Mouse (Mus musculus) v-Abl transformed pro-B cells (cell line): ENCODE measurements around the gene Slc25a38.

Experiments used
- in situ Hi-C, 2 experiments: fragments of 400-800 bp; cut with MboI; formaldehyde crosslinking; loops; one replicate each; pipeline ENCODE4 v1.15.1; 2025; ENCODE audit not compliant: unreplicated experiment in 2 of 2

Gene Slc25a38

GRCm38 (mm10) chr9:120093701-120094100 lies 16.5 kb upstream of the Slc25a38 start:
- in situ Hi-C loops = loop anchor here (25.0 kb wide), 2 partner anchors 456 to 631 kb away; no protein-coding TSS in a partner anchor

DNA sequence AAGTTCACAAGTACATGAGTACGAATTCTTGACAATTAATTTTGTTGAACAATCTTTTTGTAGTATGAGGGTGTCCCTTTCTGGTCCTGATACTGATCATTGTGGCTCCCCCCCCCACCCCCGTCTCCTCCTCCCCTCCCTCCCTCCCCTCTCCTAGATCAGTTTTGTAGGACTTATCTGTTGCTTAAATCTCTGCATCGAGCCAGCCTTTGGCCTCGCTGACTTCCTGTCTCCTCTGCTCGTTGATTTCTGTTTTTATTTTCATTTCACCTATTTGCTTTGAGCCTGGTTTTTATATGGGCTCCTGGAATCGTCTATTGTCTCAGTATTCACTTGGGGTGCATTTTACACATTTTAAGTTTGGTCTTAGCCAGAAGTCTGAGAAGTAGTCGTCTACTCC lies 14.3 kb upstream of the Slc25a38 start:
- in situ Hi-C loops = loop anchor here (5.0 to 25.0 kb wide), 3 partner anchors 69 to 634 kb away; no protein-coding TSS in a partner anchor

DNA sequence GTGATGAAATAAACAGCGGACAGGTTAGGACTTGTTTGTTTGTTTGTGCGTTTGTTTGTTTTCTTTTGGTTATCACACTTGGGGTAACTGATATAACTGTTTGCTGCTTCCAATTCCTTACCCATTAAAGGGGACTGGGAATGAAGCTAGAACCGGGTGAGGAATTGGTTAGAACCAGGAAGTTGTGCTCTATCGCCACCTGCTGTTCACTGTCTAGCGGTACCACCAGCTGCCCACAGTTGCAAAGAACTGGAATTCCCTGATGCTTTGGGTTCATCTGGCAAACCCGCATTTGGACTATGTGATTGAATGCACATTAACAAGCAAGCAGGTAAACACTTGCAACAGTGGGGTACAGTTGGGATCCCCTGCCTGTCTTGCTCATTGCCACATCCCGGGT lies 11.5 kb upstream of the Slc25a38 start:
- in situ Hi-C loops = loop anchor here (5.0 to 25.0 kb wide), 3 partner anchors 71 to 636 kb away; no protein-coding TSS in a partner anchor

DNA sequence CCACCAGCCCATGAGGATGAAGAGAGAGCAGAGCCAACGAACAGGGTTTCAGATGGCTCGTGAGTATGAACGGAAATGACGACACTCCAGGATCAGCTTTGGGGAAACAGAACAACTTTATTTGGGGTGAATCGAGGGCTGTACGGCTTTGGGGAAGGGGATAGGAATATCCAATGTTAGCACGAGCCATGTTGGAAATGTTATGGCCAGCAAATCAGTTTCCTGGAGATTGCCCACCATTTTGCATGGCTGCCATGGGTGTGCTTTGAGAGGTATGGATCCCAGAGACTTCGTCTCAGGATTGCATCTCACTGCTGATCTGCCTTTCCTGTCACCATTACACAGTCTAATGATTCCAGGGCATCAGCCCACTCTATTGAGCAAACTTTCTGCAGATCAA lies 10.9 kb upstream of the Slc25a38 start:
- in situ Hi-C loops = loop anchor here (5.0 to 25.0 kb wide), 3 partner anchors 72 to 637 kb away; no protein-coding TSS in a partner anchor

DNA sequence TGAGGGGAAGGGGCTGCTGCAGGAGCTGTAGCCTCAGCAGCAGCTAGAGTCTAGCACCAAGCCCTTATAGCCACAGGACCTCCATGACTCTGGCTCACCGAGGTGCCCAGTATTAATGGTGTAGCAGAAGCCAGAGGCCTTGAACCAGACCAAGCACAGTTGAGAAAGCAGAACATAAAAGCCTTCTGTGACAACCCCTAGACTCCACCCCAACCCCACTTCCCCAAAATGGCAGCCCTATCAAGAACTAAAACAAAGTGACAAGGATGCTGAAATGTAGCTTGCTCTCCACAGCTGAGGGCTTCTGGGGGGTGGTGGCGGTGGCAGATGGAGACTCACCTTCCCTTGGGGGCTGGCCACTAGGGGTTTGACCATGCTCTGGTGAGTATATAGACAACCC lies 9.0 kb upstream of the Slc25a38 start:
- in situ Hi-C loops = no loop called here

GRCm38 (mm10) chr9:120108953-120109352 lies 1.2 kb upstream of the Slc25a38 start:
- in situ Hi-C loops = loop anchor here in 1 of 2 experiments (5.0 kb wide), 1 partner anchor 63 kb away; no protein-coding TSS in a partner anchor

- in situ Hi-C loops = no loop called here
Observed at GRCm38 (mm10) chr9:120111156-120111945, 1.2 kb downstream of the Slc25a38 start.

- in situ Hi-C loops = no loop called here
Observed at GRCm38 (mm10) chr9:120112472-120112871, 2.3 kb downstream of the Slc25a38 start.

DNA sequence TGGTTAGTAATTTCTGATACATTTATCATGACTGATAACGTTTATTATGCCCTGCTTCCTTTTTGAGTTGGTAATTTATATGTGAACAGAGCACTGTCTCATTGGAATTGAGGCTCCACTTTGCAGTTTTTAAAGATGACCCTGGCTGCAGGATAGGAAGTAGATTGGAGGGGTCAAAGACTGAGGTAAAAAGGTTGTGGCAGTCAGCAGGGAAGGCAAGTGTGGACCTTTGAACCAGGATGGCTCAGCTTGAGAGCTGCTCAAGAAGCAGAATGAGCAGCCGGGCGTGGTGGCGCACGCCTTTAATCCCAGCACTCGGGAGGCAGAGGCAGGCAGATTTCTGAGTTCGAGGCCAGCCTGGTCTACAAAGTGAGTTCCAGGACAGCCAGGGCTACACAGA lies 3.3 kb downstream of the Slc25a38 start:
- in situ Hi-C loops = no loop called here

- in situ Hi-C loops = no loop called here
Observed at GRCm38 (mm10) chr9:120114051-120114788, 4.0 kb downstream of the Slc25a38 start.

GRCm38 (mm10) chr9:120114789-120115151 lies 4.6 kb downstream of the Slc25a38 start:
- in situ Hi-C loops = no loop called here

DNA sequence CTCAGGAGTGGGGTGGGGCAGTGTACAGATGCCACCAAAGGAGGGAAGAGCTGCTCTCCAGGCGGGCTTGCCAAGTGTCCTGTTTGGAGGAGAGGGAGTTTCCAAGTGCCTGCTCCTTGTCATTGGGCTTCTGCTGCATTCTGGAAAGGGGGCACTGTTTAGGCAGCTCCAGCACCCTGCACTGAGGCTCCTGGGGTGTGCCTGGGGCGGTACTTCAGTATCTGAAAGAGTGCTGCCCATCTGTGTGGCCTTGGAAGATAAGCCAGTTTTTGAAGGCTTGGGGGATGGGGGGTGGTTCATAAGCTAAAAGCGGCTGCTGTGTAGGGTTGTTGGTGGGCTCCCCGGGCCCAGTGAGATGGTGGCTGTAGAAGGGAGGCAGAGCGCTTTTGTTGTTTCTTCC lies 5.4 kb downstream of the Slc25a38 start:
- in situ Hi-C loops = no loop called here

- in situ Hi-C loops = no loop called here
Observed at GRCm38 (mm10) chr9:120116184-120116624, 6.0 kb downstream of the Slc25a38 start.

DNA sequence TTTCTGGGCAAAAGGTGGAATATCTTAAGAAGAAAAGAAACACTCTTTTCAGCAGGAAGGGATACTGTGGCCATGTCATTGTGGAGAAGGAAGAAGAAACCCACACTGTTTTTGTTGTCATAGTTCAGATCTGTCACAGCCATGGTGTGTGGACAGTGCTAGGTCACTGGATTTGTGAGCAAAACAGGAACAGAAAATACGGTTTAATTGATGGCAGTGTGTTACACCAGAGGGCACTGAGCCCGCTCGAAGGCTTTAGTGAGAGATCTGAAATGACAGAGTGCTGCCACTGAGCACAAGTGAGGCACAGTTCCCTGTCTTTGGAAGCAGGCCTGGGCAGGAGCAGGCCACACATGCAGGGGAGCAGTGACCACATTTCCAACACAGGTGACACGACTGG lies 8.0 kb downstream of the Slc25a38 start:
- in situ Hi-C loops = no loop called here

GRCm38 (mm10) chr9:120120503-120120902 lies 10.3 kb downstream of the Slc25a38 start:
- in situ Hi-C loops = loop anchor here (10.0 kb wide), 2 partner anchors 454 to 464 kb away; partner anchors contain the start of gene Rpl14 (in 1 of the 2)

DNA sequence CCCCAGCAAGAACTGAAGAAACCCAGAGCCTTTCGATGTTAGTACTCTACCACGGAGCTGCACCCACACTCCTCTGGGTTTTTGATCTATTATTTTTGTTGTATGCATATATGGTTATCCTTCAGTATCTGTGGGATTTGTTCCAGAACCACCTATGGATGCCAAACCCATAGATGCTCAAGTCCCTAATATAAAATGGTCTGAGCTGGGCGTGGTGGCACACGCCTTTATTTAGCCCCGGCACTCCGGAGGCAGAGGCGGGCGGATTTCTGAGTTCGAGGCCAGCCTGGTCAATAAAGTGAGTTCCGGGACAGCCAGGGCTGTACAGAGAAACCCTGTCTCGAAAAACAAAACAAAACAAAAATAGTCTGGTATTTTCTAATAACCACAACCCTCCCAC lies 16.7 kb downstream of the Slc25a38 start:
- in situ Hi-C loops = loop anchor here (10.0 to 25.0 kb wide), 3 partner anchors 448 to 810 kb away; partner anchors contain the start of genes Ctnnb1 (in 1 of the 2) and Rpl14 (in 1 of the 2)

DNA sequence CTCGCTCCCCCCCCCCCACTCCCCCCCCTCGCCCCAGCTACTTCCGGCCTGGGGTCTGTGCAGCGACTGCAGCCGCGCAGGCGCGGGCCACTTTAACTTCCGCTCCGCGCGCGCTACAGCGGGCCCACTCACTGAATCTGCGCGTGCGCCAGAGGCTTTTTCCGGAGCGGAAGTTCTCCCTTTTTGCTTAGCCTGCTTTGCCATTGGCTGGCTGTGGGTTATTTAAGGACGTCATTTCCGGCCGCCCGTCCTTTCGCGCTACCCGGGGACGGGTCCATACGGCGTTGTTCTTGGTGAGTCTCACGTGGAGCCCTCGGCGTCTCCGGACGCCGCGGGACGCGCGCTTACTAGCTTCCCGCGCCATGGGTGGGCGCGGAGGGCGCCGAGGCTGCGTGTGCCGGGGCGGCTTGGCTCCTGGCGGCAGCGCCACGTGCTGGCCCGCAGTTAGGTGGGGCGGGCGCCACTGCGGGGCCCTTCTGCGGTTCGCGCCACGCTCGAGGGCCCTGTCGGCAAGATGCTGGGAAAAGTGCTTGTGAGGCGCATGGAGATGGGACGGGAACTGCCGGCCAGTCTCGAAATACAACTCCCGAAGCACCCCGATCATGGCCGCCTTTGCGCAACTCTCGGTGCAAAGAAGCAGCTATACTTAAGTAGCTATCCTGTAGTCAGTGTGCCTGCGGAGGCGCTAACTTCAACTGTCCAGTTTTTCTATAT lies 17.5 kb downstream of the Slc25a38 start, which contains the start of gene Rpsa:
Gene Rpsa, plus strand, starts transcription at position 152 of the 714 bp plus-strand sequence.
- in situ Hi-C loops = loop anchor here (10.0 to 25.0 kb wide), 3 partner anchors 447 to 810 kb away; partner anchors contain the start of genes Ctnnb1 (in 1 of the 2) and Rpl14 (in 1 of the 2)

GRCm38 (mm10) chr9:120129276-120129675 lies 19.1 kb downstream of the Slc25a38 start:
- in situ Hi-C loops = loop anchor here (10.0 to 25.0 kb wide), 3 partner anchors 446 to 808 kb away; partner anchors contain the start of genes Ctnnb1 (in 1 of the 2) and Rpl14 (in 1 of the 2)

DNA sequence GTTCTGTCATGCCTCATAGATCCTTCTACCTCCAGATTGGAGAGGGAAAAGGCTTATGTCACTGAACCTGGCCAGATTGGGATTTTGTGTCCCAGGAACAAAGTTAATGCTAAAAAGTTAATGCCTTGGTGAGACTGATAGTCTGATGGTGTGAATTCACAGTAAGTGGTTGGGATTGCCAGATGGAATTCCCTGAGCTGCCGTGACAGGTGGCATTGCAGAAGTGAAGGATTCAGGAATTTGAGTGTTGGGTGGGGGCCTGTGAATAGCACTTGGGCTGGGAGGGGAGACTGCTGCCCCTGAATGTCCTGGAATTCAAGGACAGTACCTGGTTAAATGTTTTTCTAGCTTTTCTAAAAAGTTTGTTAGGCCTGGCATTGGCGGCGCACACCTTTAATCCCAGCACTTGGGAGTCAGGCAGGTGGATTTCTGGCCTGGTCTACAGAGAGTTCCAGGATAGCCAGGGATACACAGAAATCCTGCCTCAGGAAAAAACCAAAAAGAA lies 21.7 kb downstream of the Slc25a38 start:
- in situ Hi-C loops = loop anchor here (10.0 to 25.0 kb wide), 2 partner anchors 363 to 805 kb away; partner anchors contain the start of genes Ctnnb1 (in 1 of the 2) and Eif1b (in 1 of the 2)
